Mouse (Mus musculus): Measurements from ENCODE around the gene Supt3. TPM values are rescaled to one million over a fixed set of nuclear protein-coding genes. Genes with fewer than 3 reads are reported as not detected.
A peak's percentile ranks its signal among the peaks of the same experiment; 100 is the strongest.

The Supt3 gene
- polyA plus RNA-seq (2012; rRNA removed): 5.5 and 6.4 TPM in 2 replicates

DNA sequence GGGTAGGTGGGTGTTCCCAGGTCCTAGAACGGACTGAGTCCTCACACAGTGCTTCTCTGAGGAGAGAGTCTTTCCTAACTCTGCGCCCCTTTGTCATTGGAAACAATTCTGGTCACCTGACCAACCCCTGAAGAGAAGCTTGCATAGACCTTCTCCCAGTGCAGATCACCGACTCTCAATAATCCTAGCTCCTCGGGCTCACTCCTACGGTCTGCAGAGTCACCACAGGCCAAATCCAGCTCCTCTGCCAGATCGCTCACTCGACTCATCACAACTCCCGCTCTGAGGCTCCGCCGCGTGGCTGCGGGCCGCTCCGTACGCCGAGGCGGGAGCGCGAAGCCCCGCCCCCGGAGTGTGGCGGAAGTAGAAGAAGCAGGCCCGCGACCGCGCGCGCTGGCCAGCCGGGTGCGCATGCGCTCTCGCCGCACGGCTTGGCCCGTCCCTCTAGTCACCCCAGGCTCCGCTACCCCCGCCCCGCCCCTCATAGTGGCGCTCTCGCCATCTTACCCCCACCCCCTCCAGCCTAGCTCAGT lies at the start of gene Supt3:
Supt3 (plus strand) TSS at position 415 of the 533 bp plus-strand sequence.
- no peaks in the 10 kb centered on the region for H3K27me3 ChIP-seq (replicated peaks; ENCODE audit: control insufficient read depth, insufficient read depth, low read length)
- no peaks in the 10 kb centered on the region for H3K36me3 ChIP-seq (ENCODE audit: control insufficient read depth, insufficient read depth, low read length)
- H3K4me1 ChIP-seq (ENCODE audit: control insufficient read depth, insufficient read depth, low read length): no peaks in the 10 kb centered on the region
- WGBS: under 1% methylated on average over 40 of the region's 40 CpGs
- no peak for TF ChIP-seq POLR2A (IDR thresholded peaks at IDR 0.05; ENCODE audit: low read depth, low read length)
- TF ChIP-seq CTCF (conservative IDR thresholded peaks at IDR 0.05; ENCODE audit: insufficient read depth, insufficient read length, low read depth, low read length): 0 out of 2 replicates have a peak, but pooled peaks have one; percentile 23
- peak within 1 kb of the TSS; percentile 69 for H3K27ac ChIP-seq (ENCODE audit: insufficient read depth, low read depth, low read length)
- peak within 1 kb of the TSS; percentile 99 for H3K4me3 ChIP-seq (ENCODE audit: insufficient read depth, low read depth, low read length)
- peak; percentile 97 for DNase-seq

DNA sequence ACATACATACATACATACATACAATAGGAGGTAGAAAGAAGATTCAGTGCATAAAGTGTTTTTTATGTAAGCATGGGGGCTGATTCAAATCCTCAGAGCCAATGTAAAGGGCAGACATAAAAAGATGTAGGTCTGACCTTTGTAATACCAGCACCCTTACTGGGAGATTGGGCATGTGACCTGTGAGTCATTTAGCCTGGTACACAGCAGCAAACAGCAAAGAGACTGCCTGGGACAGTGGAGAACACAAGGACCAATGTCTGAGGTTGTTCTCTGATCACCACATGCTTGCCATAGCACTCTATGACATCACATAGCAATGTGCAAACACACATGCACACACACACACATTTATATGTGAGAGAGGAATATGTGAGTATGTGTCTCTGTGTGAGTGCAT lies 49.3 kb upstream of the Supt3 start:
- no peak for DNase-seq
- Histone ChIP-seq H3K27me3 (replicated peaks; ENCODE audit: control insufficient read depth, insufficient read depth, low read length) (0 out of 2 replicates have a peak, but pooled peaks cover 1% of the 10 kb centered on the region), H3K4me1 (ENCODE audit: control insufficient read depth, insufficient read depth, low read length) (no peaks in the 10 kb centered on the region), H3K4me3 (ENCODE audit: insufficient read depth, low read depth, low read length) (no peak overlapping the region), H3K27ac (ENCODE audit: insufficient read depth, low read depth, low read length) (no peak overlapping the region), H3K36me3 (ENCODE audit: control insufficient read depth, insufficient read depth, low read length) (no peaks in the 10 kb centered on the region)
- no peak for TF ChIP-seq CTCF (conservative IDR thresholded peaks at IDR 0.05; ENCODE audit: insufficient read depth, insufficient read length, low read depth, low read length)
- TF ChIP-seq POLR2A (IDR thresholded peaks at IDR 0.05; ENCODE audit: low read depth, low read length): no peak

DNA sequence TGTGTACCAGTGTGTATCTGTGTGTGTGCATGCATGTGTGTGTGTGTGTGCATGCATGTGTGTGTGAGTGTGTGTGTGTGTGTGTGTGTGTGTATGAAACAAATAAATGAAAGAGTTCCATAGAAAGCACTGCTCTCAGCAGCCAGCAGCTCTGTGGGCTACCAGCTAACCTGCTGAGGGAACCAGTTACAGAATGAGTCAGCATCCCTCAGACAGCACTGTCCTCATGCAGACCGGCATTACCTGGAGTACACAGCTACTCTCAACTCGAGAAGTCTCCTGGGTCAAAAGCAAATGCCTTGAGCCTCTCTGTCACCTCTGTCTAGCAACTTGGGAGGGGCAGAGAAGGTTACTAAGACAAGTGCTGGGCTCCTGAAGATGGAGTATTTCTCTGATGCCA lies 48.5 kb upstream of the Supt3 start:
- TF ChIP-seq POLR2A (IDR thresholded peaks at IDR 0.05; ENCODE audit: low read depth, low read length): no peak
- no peak for TF ChIP-seq CTCF (conservative IDR thresholded peaks at IDR 0.05; ENCODE audit: insufficient read depth, insufficient read length, low read depth, low read length)
- Histone ChIP-seq H3K36me3 (ENCODE audit: control insufficient read depth, insufficient read depth, low read length) (no peaks in the 10 kb centered on the region), H3K27ac (ENCODE audit: insufficient read depth, low read depth, low read length) (no peak overlapping the region), H3K4me3 (ENCODE audit: insufficient read depth, low read depth, low read length) (no peak overlapping the region), H3K4me1 (ENCODE audit: control insufficient read depth, insufficient read depth, low read length) (no peaks in the 10 kb centered on the region), H3K27me3 (replicated peaks; ENCODE audit: control insufficient read depth, insufficient read depth, low read length) (0 out of 2 replicates have a peak, but pooled peaks cover 1% of the 10 kb centered on the region)
- 55% methylated on average over 2 of the region's 2 CpGs for WGBS
- DNase-seq: no peak

DNA sequence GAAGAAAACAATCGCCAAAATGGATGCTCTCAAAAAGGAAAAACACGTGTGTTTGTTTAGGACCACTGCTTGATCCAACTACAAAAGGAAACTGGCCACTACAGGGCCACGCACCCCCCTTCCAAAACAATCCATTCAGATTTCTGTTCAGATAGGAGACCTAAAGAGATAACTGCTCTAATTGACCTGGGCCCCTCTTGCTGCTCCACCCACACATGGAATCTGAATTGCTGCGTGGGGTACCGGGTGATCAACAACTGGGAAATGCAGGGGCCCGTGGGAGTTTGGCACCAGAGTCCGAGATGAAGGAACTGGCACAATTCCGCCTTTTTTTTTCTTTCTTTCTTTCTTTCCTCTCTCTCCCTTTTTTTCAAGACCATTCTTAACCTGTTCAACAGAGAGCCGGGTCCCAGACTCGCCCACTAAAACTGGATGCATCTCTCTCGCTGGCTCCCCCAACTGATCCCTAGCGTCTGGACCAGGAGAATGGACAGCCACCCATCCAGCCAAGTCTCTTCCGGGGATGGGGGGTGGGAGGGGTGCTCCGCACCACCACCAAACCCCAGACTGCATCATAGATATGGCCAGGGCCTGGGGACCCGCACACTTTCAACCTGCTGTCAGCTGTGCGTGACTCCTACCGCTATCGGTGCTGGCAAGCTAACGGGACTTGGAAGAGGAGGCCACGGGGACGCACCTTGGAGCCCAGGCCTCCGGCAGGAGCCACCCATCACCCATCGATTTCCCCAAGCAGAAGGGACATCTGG lies 43.2 kb upstream of the Supt3 start:
- H3K4me1 ChIP-seq (ENCODE audit: control insufficient read depth, insufficient read depth, low read length): no peaks in the 10 kb centered on the region
- no peaks in the 10 kb centered on the region for H3K36me3 ChIP-seq (ENCODE audit: control insufficient read depth, insufficient read depth, low read length)
- no peak overlapping the region for H3K27ac ChIP-seq (ENCODE audit: insufficient read depth, low read depth, low read length)
- no peak for DNase-seq
- no peak for TF ChIP-seq CTCF (conservative IDR thresholded peaks at IDR 0.05; ENCODE audit: insufficient read depth, insufficient read length, low read depth, low read length)
- TF ChIP-seq POLR2A (IDR thresholded peaks at IDR 0.05; ENCODE audit: low read depth, low read length): no peak
- H3K4me3 ChIP-seq (ENCODE audit: insufficient read depth, low read depth, low read length): peak overlapping the region; percentile 61
- H3K27me3 ChIP-seq (replicated peaks; ENCODE audit: control insufficient read depth, insufficient read depth, low read length): peaks cover 1% of the 10 kb centered on the region; the same call in 1 of the 2 replicates
- 12% methylated on average over 23 of the region's 23 CpGs for WGBS

DNA sequence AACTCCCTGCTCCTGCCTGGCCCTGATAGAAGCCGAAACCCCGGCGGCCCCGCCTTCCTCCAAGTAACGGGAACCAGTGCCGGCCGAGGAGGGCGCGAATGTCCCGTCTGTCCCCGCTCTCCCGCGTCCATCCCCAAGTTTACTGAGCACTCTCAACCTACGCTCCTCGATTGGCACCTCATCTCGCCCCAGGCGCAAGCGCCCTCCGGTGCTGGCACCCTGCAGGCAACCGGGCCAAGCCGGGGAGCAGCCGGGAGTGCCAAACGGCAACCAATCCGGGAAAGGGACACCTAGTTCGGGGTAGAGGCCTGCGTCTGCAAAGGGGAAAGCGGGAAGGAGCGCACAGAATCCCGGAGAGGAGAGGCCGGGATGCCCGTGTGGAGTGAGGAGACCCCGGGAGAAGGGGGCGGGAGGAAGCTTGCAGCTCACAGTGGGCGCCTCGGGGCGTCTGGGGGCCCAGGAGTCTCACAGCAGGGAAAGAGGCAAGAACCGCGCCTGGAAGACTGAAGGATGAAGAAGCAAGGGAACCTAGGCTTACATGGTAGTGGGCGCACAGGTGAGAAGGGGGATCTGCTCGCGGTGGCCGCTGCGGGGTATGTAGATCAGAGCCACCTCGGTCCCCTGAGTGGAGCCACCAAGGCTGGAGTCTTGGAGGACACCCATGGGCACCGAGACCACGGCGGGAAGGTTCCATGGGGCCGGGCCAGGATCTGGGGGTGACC lies 42.3 kb upstream of the Supt3 start:
- Histone ChIP-seq H3K36me3 (ENCODE audit: control insufficient read depth, insufficient read depth, low read length) (no peaks in the 10 kb centered on the region), H3K4me3 (ENCODE audit: insufficient read depth, low read depth, low read length) (peak overlapping the region; percentile 61), H3K27ac (ENCODE audit: insufficient read depth, low read depth, low read length) (no peak overlapping the region), H3K27me3 (replicated peaks; ENCODE audit: control insufficient read depth, insufficient read depth, low read length) (peaks cover 1% of the 10 kb centered on the region; the same call in 1 of the 2 replicates), H3K4me1 (ENCODE audit: control insufficient read depth, insufficient read depth, low read length) (no peaks in the 10 kb centered on the region)
- TF ChIP-seq POLR2A (IDR thresholded peaks at IDR 0.05; ENCODE audit: low read depth, low read length) (no peak), CTCF (conservative IDR thresholded peaks at IDR 0.05; ENCODE audit: insufficient read depth, insufficient read length, low read depth, low read length) (no peak)
- 1% methylated on average over 48 of the region's 48 CpGs for WGBS
- peak; percentile 48 for DNase-seq

DNA sequence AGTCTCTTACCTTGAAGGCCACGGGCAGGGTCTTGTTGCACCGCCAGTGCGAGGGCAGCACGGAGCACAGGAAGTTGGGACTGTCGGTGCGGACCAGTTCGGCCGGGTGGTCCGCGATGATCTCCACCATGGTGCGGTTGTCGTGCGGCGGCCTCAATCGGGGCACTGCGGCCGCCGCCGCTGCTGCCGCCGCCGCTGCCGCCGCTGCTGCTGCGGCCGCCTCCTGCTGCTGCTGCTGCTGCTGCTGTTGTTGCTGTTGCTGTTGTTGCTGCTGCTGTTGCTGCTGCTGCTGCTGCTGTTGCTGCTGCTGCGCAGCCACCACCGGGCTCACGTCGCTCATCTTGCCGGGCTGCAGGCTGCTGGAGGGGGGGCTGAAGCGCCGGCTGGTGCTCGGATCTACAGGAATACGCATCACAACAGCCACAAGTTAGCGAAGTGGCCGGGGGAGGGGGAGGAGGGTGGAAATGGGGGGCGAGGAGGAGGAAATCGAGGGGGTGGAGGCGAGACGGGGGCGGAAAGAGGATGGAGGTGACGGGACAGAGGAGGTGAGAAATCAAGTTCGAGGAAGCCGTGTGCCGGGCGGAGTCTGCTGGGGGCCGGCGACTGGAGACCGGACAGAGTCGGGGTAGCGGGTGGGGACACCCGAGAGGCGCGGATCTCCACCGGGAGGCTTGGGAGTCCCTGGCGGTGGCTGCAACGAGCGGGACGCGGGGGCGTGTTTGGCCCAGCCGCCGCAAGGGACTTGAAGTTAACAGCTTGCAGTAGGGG lies 41.5 kb upstream of the Supt3 start:
- Histone ChIP-seq H3K4me1 (ENCODE audit: control insufficient read depth, insufficient read depth, low read length) (no peaks in the 10 kb centered on the region), H3K4me3 (ENCODE audit: insufficient read depth, low read depth, low read length) (peak overlapping the region; percentile 61), H3K27me3 (replicated peaks; ENCODE audit: control insufficient read depth, insufficient read depth, low read length) (peaks cover under 1% of the 10 kb centered on the region; the same call in 1 of the 2 replicates), H3K27ac (ENCODE audit: insufficient read depth, low read depth, low read length) (no peak overlapping the region), H3K36me3 (ENCODE audit: control insufficient read depth, insufficient read depth, low read length) (no peaks in the 10 kb centered on the region)
- TF ChIP-seq CTCF (conservative IDR thresholded peaks at IDR 0.05; ENCODE audit: insufficient read depth, insufficient read length, low read depth, low read length) (no peak), POLR2A (IDR thresholded peaks at IDR 0.05; ENCODE audit: low read depth, low read length) (no peak)
- peak; percentile 48 for DNase-seq
- WGBS: 2% methylated on average over 58 of the region's 64 CpGs

Data from kidney, adult 2 months (tissue).